ENCODE assay signal across 8 mouse cellular contexts in the genomic region with DNA sequence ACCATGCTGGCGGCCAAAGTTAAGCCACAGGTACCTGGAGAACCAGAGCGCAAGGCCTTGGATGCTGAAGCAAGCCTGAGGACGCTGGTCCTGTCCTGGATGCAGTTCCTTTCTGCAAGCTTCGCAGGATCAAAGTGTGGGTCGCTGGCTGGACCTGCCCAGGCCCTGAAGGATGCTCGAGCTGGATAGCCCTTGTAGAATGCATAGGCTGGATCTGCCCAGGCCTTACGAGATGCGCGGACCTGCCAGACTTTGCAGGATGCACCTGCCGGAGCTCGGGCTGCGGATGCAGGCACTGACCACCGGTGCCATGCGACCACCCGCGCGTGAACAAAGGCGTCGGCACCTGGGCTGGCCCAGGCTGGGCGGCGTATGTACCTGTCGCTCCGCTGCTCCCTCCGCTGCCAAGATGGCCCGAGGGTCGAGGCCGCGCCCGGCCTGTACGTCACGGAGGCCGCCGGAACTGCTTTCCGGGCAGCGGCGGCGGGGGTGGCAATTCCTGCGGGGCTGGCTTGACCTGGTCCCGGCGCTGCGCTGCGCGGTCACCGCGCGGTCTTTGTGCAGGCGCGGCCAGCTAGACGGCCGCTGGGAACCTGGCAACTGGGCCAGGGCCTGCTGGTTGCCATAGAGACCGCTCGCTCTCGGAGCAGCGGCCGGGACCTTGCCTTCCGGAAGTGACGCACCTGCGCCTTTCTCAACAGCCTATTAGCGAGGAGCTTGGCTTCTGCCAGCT. TPM values are rescaled to one million over a fixed set of nuclear protein-coding genes. Genes with fewer than 3 reads are reported as not detected.
DNase-seq lines count a peak whose midpoint lies in the region; ATAC-seq lines count a peak whose summit lies in the region.

A gene (minus strand): TSS at position 635 of the 733 bp plus-strand sequence.

- peak; percentile 84 for ATAC-seq in granulocyte monocyte progenitor cell, adult 5-6 weeks (replicated peaks; ENCODE audit: poor library complexity, severe bottlenecking)
- peak; percentile 97 for ATAC-seq in intestine, embryonic 16.5 days
- peak; percentile 80 for ATAC-seq in megakaryocyte-erythroid progenitor cell, adult 5-6 weeks (replicated peaks; ENCODE audit: low FRiP score, low TSS enrichment, poor library complexity, severe bottlenecking)

- WGBS in intestine, embryonic 16.5 days: 8% methylated on average over 59 of the region's 59 CpGs

- no peaks in the 10 kb centered on the region for H3K4me1 ChIP-seq in intestine, embryonic 16.5 days (ENCODE audit: control insufficient read depth, insufficient read depth, low read length)

- intact Hi-C loops in left cerebral cortex, postnatal 14 days (cut with DNase I): no loop called here

- no peaks in the 10 kb centered on the region for H3K9me3 ChIP-seq in intestine, embryonic 16.5 days (ENCODE audit: control insufficient read depth, low read length)

- peak within 1 kb of the TSS; percentile 57; the same call in 1 of the 2 replicates for H3K27ac ChIP-seq in intestine, embryonic 16.5 days (ENCODE audit: low read length)

- no peaks in the 10 kb centered on the region for H3K36me3 ChIP-seq in intestine, embryonic 16.5 days (ENCODE audit: control insufficient read depth, insufficient read depth, low read length)

- peak within 1 kb of the TSS; percentile 95 for H3K4me2 ChIP-seq in intestine, embryonic 16.5 days (ENCODE audit: low read depth, low read length)

- DNase-seq in adrenal gland, postnatal 10 days: peak; percentile 92
- peak; percentile 84 for DNase-seq in embryo, embryonic 11.5 days (ENCODE audit: low read depth, low spot score)
- DNase-seq in left cerebral cortex, postnatal 14 days (ENCODE audit: low spot score in 2 of 2): peak; percentile 87 to 91
- peak; percentile 85 for DNase-seq in right cerebral cortex, postnatal 14 days
- DNase-seq in urinary bladder, postnatal 14 days (ENCODE audit: low spot score): peak; percentile 90

- no peaks in the 10 kb centered on the region for H3K27me3 ChIP-seq in intestine, embryonic 16.5 days (replicated peaks; ENCODE audit: control insufficient read depth, insufficient read depth, low read length)

- peak within 1 kb of the TSS; percentile 77 for H3K9ac ChIP-seq in intestine, embryonic 16.5 days (ENCODE audit: low read depth, low read length)

- peak within 1 kb of the TSS; percentile 63 for H3K4me3 ChIP-seq in intestine, embryonic 16.5 days (ENCODE audit: low read length)

RNA-seq across cellular contexts. Expression of the gene that starts here (rescaled TPM):
- 1 to 10 TPM; 6.6 to 9.5 TPM for total RNA-seq in adrenal gland, postnatal 10 days (2021)
- total RNA-seq in granulocyte monocyte progenitor cell, adult 5-6 weeks (2014; fragmentation: Nextera tagmentation): 4.6 and 6.4 TPM in 2 replicates
- total RNA-seq in granulocyte monocyte progenitor cell, adult 5-6 weeks (2017): 2.3 and 3.4 TPM in 2 replicates
- polyA plus RNA-seq in intestine, embryonic 16.5 days (2015; fragmentation: Nextera tagmentation; extraction: Ambion mirVana): 8.1 and 8.2 TPM in 2 replicates
- total RNA-seq in left cerebral cortex, postnatal 14 days (2021): 10 to 100 TPM; 57.5 to 65.8 TPM
- 1.1 and 3.1 TPM in 2 replicates for total RNA-seq in megakaryocyte-erythroid progenitor cell, adult 5-6 weeks (2014; fragmentation: Nextera tagmentation)
- 2.0 and 2.9 TPM in 2 replicates for total RNA-seq in megakaryocyte-erythroid progenitor cell, adult 5-6 weeks (2017)

Comparison
In these comparisons a context has a peak if more than half of its experiments do, and no peak if none do; other contexts are left out.
1. Peak in every context shown above with its lines: DNase-seq, ATAC-seq, H3K4me3 ChIP-seq and H3K27ac ChIP-seq.
2. RNA of the gene that starts here (total RNA-seq): 57.5 to 65.8 TPM in left cerebral cortex, postnatal 14 days; 6.6 to 9.5 TPM in adrenal gland, postnatal 10 days, 2.3 to 6.4 TPM in granulocyte monocyte progenitor cell, adult 5-6 weeks and 1.1 to 3.1 TPM in megakaryocyte-erythroid progenitor cell, adult 5-6 weeks; every median in the first group is over 4 times any median in the second.